Mouse (Mus musculus) bone marrow, adult 2 months (tissue): ENCODE results near the gene Lipn.

ENCODE experiments used
- CTCF ChIP-seq: fragments of 200-500 bp; IDR thresholded peaks from 2 replicates; pipeline ENCODE4 v1.5.1; 2011; ENCODE audit warnings: low read length, control low read depth; ENCODE audit not compliant: control insufficient read depth, insufficient read depth
- POLR2A ChIP-seq: fragments of 200-500 bp; IDR thresholded peaks from 2 replicates; pipeline ENCODE4 v1.6.1; 2011; ENCODE audit warnings: low read depth, mild to moderate bottlenecking, control low read depth, low read length, borderline replicate concordance; ENCODE audit not compliant: control insufficient read depth

GRCm38 (mm10) chr19:34095381-34095780, 28.2 kb downstream of the Lipn start:
- no peak for TF ChIP-seq CTCF
- TF ChIP-seq POLR2A, result no peak
